Mouse (Mus musculus) erythroblast, embryonic 14.5 days (primary cell): ENCODE data around the gene Scn8a.

Experiments
- GATA1 ChIP-seq: IDR thresholded peaks from 2 replicates; pipeline ENCODE4 v1.6.1; 2012; ENCODE audit warnings: low read length, inconsistent platforms, mixed read lengths
- TAL1 ChIP-seq: IDR thresholded peaks from 3 replicates; pipeline ENCODE4 v1.6.1; 2012; ENCODE audit warnings: low read length, inconsistent platforms, mixed read lengths

GRCm38 (mm10) chr15:100873155-100873554, 3.5 kb downstream of the Scn8a start:
- no peak for TF ChIP-seq GATA1
- no peak for TF ChIP-seq TAL1
